Mouse (Mus musculus): ENCODE data around the gene Os9. TPM values are rescaled to one million over a fixed set of nuclear protein-coding genes. Genes with fewer than 3 reads are reported as not detected.
"Not testable (repeated sequence)": the region's sequence is repeated elsewhere in the genome, so short reads cannot be mapped to it uniquely, and the experiment has no call there.

Gene Os9
- polyA plus RNA-seq, 1 experiment from 2014 or later = 117 TPM

DNA sequence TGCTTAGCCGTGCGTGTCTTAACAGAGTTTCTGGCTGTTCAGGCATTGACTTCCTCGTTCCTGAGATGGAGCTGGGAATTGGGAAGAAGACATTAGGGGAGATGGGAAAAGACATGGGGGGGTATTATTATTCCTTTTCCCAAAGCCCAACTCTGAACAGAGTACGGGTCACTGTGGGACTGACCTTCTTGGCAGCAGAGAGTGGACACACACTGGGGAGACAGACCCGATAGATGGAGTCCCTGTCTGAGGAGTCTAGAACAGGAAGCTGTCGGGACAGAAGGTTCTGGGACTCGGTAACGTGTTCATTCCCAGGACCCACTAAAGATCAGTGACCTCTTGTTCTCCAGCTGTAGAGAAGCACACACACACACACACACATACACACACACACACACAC, 45.3 kb downstream of the Os9 start:
- Histone ChIP-seq H3K27me3 (peaks cover 10% of the 10 kb centered on the region), H3K36me3 (no peaks in the 10 kb centered on the region), H3K27ac (replicated peaks) (no peak overlapping the region), H3K9me3 (no peaks in the 10 kb centered on the region), H3K4me3 (no peak overlapping the region), H3K4me1 (peaks cover 31% of the 10 kb centered on the region), H3K4me2 (replicated peaks) (no peak overlapping the region), H3K9ac (replicated peaks) (no peak overlapping the region)
- no peak for ATAC-seq (replicated peaks)
- WGBS = 76% methylated on average over 8 of the region's 8 CpGs

DNA sequence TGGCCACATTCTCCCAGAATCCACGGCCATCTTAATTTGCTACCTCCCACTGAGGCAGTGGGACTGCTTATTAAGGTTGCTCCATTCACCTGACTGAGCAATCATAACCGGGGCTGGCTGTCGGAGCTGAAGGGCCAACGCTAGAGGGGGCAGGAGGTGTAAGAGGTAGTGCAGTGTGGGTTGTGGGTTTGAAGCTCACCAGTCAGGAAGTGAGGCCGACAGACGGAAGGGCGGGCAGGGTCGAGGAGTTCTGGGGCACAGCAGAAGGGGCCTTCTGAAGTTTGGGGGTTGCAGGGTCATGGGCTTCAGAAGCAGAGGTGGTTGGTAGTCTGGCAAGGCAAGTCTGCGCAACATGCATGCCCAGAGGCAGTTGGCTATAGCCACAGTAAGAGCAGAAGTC, 45.9 kb downstream of the Os9 start, which contains the start of gene Agap2:
TSS of gene Agap2 (plus strand) at position 205 of the 400 bp plus-strand sequence.
- peaks cover 26% of the 10 kb centered on the region for H3K4me1 ChIP-seq
- no peaks in the 10 kb centered on the region for H3K9me3 ChIP-seq
- no peak for ATAC-seq (replicated peaks)
- H3K4me3 ChIP-seq = no peak within 1 kb of the TSS
- no peak within 1 kb of the TSS for H3K9ac ChIP-seq (replicated peaks)
- no peak within 1 kb of the TSS for H3K4me2 ChIP-seq (replicated peaks)
- no peak within 1 kb of the TSS for H3K27ac ChIP-seq (replicated peaks)
- 69% methylated on average over 9 of the region's 9 CpGs for WGBS
- H3K36me3 ChIP-seq = no peaks in the 10 kb centered on the region
- H3K27me3 ChIP-seq = peaks cover 4% of the 10 kb centered on the region

DNA sequence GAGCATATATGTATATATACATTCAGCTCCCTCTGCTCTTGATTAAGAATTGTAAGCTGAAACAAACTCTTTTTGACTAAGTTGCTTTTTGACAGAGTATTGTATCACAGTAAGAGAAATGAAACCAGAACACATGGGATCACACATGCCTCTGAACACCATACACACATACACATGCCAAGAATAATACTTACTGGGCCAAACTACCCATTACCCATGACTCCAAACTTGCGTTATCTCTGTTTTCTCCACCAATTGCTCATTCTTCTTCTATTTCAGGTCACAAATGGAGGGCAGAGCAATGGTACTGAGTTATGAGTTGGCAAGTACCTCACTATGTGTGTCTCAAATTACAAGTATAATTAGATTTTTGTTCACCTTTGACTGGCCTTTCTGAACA, 47.0 kb downstream of the Os9 start:
- H3K36me3 ChIP-seq = no peaks in the 10 kb centered on the region
- H3K9ac ChIP-seq (replicated peaks) = no peak overlapping the region
- H3K4me3 ChIP-seq = no peak overlapping the region
- H3K27me3 ChIP-seq = no peaks in the 10 kb centered on the region; the same call in 1 of the 2 replicates
- no peak for ATAC-seq (replicated peaks)
- H3K4me1 ChIP-seq = peaks cover 27% of the 10 kb centered on the region
- H3K9me3 ChIP-seq = no peaks in the 10 kb centered on the region
- H3K4me2 ChIP-seq (replicated peaks) = no peak overlapping the region
- WGBS = 93% methylated on average over 1 of the region's 1 CpGs
- no peak overlapping the region for H3K27ac ChIP-seq (replicated peaks)

DNA sequence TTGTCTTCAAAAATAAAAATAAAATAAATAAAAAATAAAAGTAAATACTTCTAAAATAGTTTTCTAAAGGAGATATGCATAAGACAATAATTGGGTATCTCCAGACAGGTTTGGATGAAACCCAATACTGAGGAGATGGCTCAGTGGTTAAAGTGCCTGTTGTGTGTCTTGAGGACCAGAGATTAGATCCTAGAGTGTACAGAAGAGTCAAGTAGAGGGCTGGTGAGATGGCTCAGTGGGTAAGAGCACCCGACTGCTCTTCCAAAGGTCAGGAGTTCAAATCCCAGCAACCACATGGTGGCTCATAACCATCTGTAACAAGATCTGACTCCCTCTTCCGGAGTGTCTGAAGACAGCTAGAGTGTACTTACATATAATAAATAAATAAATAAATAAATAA, 48.0 kb downstream of the Os9 start:
- not testable (repeated sequence) for H3K36me3 ChIP-seq; ATAC-seq (replicated peaks); H3K9ac ChIP-seq (replicated peaks); H3K27me3 ChIP-seq; H3K4me2 ChIP-seq (replicated peaks); H3K4me3 ChIP-seq; H3K27ac ChIP-seq (replicated peaks); H3K9me3 ChIP-seq
- H3K4me1 ChIP-seq = peaks cover 30% of the 10 kb centered on the region
- WGBS = 86% methylated on average over 2 of the region's 2 CpGs

DNA sequence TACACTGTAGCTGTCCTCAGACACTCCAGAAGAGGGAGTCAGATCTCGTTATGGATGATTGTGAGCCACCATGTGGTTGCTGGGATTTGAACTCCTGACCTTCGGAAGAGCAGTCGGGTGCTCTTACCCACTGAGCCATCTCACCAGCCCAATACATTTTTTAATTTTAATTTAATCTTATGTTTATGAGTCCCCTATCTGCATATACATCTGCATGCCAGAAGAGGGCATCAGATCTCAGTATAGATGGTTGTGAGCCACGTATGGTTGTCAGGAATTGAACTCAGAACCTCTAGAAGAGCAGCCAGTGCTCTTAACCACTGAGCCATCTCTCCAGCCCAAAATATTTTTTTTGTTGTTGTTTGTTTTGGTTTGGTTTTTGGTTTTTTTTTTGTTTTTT, 48.7 kb downstream of the Os9 start:
- H3K9ac ChIP-seq (replicated peaks); ATAC-seq (replicated peaks); H3K27me3 ChIP-seq; H3K4me3 ChIP-seq; H3K9me3 ChIP-seq; H3K4me2 ChIP-seq (replicated peaks); H3K27ac ChIP-seq (replicated peaks): not testable (repeated sequence)
- peaks cover 24% of the 10 kb centered on the region for H3K4me1 ChIP-seq
- H3K36me3 ChIP-seq = peaks cover 14% of the 10 kb centered on the region
- WGBS = 77% methylated on average over 4 of the region's 4 CpGs

DNA sequence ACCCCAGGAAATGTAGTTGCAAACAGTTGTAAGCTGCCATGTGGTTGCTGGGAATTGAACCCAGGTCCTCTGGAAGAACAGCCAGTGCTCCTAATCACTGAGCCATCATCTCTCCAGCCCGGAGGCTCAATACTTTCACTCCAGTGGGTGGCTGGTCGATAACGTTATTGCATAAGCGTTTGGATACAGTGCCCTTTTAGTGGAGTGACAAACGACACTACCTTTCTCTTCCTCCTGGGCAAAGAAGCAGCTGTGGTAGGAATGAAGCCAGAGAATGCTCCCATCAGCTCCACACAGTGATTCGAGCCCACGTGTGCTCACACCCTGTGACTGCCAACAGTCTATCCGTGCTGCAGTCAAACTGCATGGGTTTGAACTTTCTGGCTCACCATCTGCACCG, 49.7 kb downstream of the Os9 start:
- peaks cover 24% of the 10 kb centered on the region for H3K4me1 ChIP-seq
- no peaks in the 10 kb centered on the region for H3K9me3 ChIP-seq
- 71% methylated on average over 9 of the region's 9 CpGs for WGBS
- peak overlapping the region; percentile 68 for H3K9ac ChIP-seq (replicated peaks)
- peaks cover 25% of the 10 kb centered on the region for H3K36me3 ChIP-seq
- peak overlapping the region; percentile 67 for H3K4me3 ChIP-seq
- H3K4me2 ChIP-seq (replicated peaks) = peak overlapping the region; percentile 88
- H3K27ac ChIP-seq (replicated peaks) = peak overlapping the region; percentile 95; the same call in 1 of the 2 replicates
- no peak for ATAC-seq (replicated peaks)
- H3K27me3 ChIP-seq = no peaks in the 10 kb centered on the region

DNA sequence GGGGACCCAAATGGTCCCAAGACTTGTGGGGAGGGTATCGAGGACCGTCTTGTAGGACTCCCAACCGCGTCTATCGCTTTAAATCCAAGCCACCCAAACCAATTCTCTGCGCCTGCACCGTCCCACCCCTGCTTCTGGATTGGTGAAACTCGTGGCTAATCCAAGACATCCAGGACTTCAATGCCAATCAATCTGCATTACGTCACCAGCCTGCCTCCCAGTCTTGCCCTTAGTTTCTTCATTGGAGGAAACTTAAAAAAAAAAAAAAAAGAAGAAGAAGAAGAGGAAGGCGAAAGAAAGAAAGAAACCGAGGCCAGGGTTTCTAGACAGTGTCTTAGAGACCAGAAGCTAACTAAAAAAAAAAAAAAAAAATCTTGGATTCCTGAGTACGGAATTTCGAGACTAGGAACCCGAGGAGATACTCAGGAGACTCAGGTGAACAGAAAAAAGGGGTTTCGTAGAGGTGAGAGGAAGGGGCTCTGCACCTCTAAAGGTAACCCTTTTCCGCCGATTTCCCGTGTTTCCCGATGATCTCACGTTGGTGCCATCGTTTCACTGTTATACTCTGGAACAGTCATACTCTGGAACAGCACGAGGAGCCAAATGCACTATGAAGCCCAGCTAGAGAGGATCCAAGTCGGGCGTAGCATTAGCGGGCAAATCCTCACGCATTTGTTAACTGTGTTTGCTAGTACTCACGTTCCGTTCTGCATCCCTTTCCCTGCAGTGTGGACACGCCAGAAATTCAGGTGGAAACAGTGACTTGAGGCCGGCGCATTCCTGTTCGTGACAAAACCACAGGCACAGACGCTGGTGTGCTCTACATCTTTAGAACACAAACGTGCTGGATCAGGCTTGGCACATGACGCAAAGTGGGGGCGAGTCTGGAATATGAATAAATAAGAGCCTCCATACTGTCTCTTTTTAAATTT, 50.5 kb downstream of the Os9 start, which contains the start of gene Tspan31:
TSS of gene Tspan31 (minus strand) at position 75 of the 932 bp plus-strand sequence.
- ATAC-seq (replicated peaks) = peak; percentile 95
- H3K27me3 ChIP-seq = no peaks in the 10 kb centered on the region
- 1% methylated on average over 36 of the region's 36 CpGs for WGBS
- H3K9me3 ChIP-seq = no peaks in the 10 kb centered on the region
- peaks cover 32% of the 10 kb centered on the region for H3K36me3 ChIP-seq
- peak within 1 kb of the TSS; percentile 95 for H3K27ac ChIP-seq (replicated peaks)
- peaks cover 30% of the 10 kb centered on the region for H3K4me1 ChIP-seq
- H3K9ac ChIP-seq (replicated peaks) = peak within 1 kb of the TSS; percentile 71
- H3K4me2 ChIP-seq (replicated peaks) = peak within 1 kb of the TSS; percentile 88
- peak within 1 kb of the TSS; percentile 67 for H3K4me3 ChIP-seq

DNA sequence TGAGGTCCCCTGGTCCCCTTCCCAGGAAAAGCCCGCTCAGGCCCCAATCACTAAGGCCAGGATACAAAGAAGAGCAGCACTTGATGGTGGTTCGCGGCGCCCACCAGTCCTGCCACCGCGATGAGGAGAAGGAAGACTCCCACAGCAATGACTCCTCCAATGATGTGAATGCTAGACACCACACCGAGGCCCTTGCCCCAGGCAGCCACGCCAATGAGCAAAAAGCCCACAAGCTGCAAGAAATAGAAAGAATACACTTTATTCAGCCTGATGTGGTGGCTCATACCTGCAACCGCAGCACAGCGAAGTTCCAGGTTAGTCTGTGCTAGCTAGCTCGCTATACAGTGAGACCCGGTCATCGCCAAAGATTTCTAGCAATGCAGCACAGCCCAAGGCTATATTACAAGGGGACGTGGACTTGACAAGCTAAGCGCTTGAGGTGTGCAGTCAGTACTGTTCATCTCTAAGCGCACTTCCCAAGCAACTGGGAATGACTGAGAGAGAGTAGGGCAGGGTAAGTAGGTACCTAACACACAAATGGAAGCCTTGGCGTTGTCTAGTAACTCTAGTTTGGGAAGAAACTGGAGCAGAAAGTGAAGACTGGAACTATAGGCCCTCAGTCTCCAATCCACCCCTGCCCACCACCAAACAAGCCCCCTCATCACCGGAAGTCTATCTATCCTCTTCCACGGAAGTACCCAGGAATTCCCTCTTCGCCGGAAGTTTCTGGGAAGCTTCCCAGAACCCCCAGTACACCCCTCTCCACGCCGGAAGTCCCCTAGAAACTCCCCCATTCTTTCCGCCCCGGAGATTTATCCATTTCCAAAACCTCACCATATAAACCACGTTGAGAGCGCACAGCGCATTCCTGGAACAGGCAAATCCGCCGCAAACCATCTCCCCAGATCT, 51.4 kb downstream of the Os9 start:
- peak overlapping the region; percentile 95 for H3K27ac ChIP-seq (replicated peaks)
- H3K9me3 ChIP-seq = no peaks in the 10 kb centered on the region
- H3K27me3 ChIP-seq = no peaks in the 10 kb centered on the region
- ATAC-seq (replicated peaks) = peak; percentile 84
- peaks cover 38% of the 10 kb centered on the region for H3K4me1 ChIP-seq
- WGBS = 4% methylated on average over 30 of the region's 30 CpGs
- peak overlapping the region; percentile 67 for H3K4me3 ChIP-seq
- peak overlapping the region; percentile 88 for H3K4me2 ChIP-seq (replicated peaks)
- H3K36me3 ChIP-seq = peaks cover 42% of the 10 kb centered on the region
- H3K9ac ChIP-seq (replicated peaks) = peak overlapping the region; percentile 71

DNA sequence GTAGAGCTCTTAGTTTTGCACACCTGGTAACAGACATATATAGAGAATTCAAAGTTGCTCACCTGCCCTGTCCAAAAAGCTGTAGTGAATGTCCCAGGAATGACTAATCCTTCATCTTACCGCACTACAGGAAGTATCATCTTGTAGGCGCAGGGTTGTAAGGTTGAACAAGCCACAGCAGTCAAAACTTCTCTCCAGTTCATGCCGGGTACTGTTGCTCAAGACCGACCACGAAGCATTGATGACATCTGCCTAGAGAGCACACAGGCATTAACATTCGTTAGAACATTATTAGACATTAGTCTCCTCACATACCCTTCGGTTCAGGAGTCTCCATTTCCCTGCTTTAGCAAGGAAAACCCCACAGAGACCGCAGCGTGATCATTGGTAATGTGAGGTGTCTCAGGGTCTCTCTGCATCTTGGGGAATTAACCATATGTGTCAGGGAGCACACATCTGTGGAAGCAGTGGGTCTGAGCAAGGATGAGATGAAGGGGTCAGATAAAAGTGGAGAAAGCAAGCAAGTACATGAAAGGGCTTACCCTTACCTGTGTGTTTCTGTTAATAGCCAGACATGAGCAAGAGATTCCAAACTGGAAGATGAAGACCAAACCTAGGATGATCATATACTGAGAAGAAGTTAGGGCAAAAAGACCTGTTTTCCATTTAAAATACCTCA, 52.4 kb downstream of the Os9 start:
- Histone ChIP-seq H3K4me1 (peaks cover 41% of the 10 kb centered on the region), H3K9ac (replicated peaks) (peak overlapping the region; percentile 71), H3K4me3 (peak overlapping the region; percentile 67), H3K36me3 (peaks cover 43% of the 10 kb centered on the region), H3K4me2 (replicated peaks) (peak overlapping the region; percentile 88), H3K27me3 (no peaks in the 10 kb centered on the region), H3K9me3 (no peaks in the 10 kb centered on the region), H3K27ac (replicated peaks) (peak overlapping the region; percentile 95)
- 83% methylated on average over 9 of the region's 9 CpGs for WGBS
- no peak for ATAC-seq (replicated peaks)

DNA sequence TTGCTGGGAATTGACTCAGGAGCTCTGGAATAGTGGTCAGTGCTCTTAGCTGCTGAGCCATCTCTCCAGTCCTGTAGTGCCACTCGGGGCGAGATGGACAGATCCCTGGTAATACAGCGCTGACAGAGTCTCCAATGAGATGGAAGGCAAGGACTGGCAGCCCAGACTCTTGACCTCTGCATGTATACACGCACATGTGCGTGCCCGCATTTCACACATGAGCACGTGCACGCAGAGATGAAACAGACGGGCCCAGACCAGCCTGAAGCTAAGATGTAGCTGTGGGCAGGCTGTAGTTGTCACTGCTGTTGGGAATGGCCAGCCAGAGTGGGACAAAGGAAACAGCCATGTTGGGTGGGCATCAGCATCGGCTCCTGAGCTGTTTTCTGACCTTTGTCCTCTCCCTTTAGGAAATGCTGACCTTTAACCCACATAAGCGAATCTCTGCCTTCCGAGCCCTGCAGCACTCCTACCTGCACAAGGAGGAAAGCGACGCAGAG, 54.4 kb downstream of the Os9 start:
- Histone ChIP-seq H3K4me3 (0 out of 2 replicates have a peak overlapping the region, but pooled peaks have one; percentile 3), H3K4me2 (replicated peaks) (no peak overlapping the region), H3K27ac (replicated peaks) (no peak overlapping the region; the same call in 1 of the 2 replicates), H3K36me3 (peaks cover 43% of the 10 kb centered on the region), H3K27me3 (no peaks in the 10 kb centered on the region), H3K9ac (replicated peaks) (no peak overlapping the region), H3K9me3 (no peaks in the 10 kb centered on the region), H3K4me1 (peaks cover 52% of the 10 kb centered on the region)
- WGBS = 90% methylated on average over 14 of the region's 14 CpGs
- no peak for ATAC-seq (replicated peaks)

DNA sequence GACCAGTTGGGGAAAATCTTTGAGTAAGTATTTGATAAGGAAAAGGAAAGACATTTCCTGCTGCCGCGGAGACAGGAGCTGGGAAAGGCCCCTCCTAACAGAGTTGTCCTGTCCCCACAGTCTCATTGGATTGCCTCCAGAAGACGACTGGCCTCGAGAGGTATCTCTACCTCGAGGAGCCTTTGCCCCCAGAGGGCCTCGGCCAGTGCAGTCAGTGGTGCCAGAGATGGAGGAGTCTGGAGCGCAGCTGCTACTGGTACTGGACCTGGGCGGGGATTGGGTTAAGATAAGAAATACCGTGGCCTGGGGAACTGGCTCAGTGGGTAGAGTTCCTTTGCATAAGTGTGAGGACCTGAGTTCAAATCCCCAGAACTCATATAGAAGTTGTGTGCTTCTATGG, 55.0 kb downstream of the Os9 start:
- Histone ChIP-seq H3K27ac (replicated peaks) (no peak overlapping the region), H3K4me3 (no peak overlapping the region), H3K4me2 (replicated peaks) (no peak overlapping the region), H3K36me3 (peaks cover 43% of the 10 kb centered on the region), H3K9me3 (no peaks in the 10 kb centered on the region), H3K9ac (replicated peaks) (no peak overlapping the region), H3K27me3 (no peaks in the 10 kb centered on the region), H3K4me1 (peaks cover 53% of the 10 kb centered on the region)
- no peak for ATAC-seq (replicated peaks)
- 91% methylated on average over 9 of the region's 9 CpGs for WGBS

Data from forebrain, embryonic 15.5 days (tissue).